Mouse (Mus musculus): ENCODE measurements around the gene Cdk6.
"Not testable (repeated sequence)": the region's sequence is repeated elsewhere in the genome, so short reads cannot be mapped to it uniquely, and the experiment has no call there.

The Cdk6 gene

DNA sequence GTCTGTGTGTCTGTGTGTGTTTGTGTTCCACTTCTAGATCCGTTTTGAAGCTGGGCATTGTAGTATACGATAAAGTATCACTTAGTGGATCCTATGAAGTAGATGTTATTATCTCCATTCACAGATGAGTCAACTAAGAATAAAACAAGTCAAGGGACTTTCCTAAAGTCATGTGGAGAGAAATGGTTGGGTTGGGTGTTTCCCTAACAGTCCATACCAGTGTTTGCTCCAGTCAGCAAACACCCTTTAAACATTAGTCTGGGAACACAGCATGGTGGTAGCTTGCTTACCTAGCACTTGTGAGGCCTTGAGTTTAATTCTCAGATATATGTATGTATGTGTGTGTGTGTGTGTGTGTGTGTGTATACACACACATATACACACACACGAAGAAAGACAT is 168.2 kb downstream of the Cdk6 start:
- no peak for DNase-seq (ENCODE audit: low spot score in 2 of 2)

DNA sequence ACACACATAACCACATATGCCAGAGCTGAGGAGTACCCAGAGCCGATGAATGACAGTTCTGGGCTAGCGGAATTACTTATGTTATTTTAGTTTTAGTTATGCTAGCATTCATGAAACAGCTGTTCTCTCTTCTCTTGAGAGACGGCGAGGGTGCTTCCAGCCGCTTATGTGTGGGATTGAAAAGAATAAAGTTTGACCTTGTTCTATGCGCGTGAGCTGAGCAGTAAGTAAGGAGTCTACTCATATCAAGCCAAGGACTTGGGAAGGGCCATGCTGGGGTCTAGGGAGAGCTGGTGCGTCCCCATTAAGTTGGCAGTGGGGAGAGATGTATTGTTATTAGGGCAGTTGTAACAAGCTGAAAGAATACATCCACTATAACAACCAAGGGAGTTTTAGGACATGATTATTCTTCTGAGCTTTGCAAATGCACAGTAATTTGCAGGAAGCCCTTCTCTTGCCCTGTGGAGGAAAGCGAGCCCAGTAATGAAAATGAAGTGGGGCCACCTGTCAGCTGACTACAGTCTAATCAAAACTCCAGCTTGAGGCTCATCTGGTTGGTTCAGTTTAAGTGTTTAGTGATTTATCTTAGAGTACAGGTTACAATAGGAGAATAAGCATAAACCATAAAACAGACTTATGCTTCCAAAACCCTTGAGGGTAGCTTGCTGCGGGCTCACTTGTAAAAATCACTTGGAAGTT is 170.0 kb downstream of the Cdk6 start:
- DNase-seq (ENCODE audit: low spot score in 2 of 2) = no peak

GRCm38 (mm10) chr5:3512584-3512983 is 171.3 kb downstream of the Cdk6 start:
- DNase-seq (ENCODE audit: low spot score in 2 of 2) = peak in 1 of 2 experiments; percentile 30

DNA sequence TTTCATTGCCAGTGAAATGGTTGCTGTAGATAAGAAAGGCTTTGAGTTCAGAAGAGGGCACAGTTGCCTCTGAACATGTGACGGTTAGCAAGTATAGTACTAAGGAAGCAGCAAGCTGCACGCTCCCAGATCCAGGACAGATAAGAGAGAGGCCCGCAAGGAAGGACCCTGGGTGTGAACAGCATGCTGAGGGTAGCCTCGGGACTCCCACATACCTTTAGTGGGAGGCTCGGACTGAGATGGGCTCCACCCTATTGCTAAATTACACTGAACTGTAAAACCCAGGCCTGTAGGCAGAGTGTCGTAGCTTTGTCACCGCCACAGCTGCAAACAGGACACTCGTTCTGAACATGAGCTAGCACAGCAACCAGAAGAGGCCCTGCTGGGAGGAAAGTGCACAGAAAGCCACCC is 173.6 kb downstream of the Cdk6 start:
- DNase-seq (ENCODE audit: low spot score in 2 of 2) = no peak

DNA sequence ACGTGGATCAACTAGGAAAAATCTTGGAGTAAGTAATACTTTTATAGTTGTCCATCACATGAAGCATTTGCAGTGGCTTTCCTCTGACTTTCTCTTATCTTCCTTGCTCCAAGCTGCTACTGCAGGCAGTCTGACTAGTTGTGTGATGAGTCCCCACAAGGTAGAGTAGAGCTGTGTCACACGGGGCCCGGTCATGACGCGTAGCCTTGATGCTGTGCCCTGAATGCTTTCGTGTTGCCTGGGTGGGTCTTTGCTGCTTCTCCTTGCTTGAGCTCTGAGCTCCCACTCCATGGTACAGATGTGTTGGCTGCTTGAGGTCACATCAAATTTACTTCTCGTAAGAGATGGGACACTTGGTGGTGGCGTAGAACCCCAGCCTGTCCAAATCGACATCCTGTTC is 174.2 kb downstream of the Cdk6 start:
- DNase-seq (ENCODE audit: low spot score in 2 of 2) = no peak

DNA sequence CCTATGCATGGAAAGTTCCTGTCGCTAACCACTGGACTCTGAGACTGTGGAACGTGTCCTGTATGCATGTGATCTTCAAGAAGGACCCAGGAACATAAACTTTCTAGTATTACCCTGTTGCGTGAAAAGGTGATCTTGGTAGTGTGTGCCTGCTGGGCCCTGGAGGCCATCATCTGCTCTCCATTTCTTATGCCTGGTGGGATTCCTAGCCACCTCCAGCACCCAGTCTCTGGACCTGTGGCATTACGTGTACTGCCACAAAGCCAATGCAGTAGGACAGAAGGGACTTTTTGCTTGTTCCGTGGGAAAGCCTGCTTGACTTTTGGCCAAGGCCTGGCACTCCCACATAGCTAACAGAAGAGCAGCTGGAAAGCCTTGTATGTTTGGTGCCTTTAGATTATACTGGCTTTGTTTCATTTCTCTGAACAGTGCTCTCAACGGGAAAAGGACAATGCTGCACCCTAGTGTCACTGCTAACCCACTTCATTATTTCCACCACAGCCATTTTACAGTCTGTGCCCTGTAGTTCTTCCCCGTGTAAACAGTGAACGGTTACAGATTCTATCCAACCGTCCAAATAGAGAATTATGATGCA is 175.3 kb downstream of the Cdk6 start:
- peak in 1 of 2 experiments; percentile 23 for DNase-seq (ENCODE audit: low spot score in 2 of 2)

DNA sequence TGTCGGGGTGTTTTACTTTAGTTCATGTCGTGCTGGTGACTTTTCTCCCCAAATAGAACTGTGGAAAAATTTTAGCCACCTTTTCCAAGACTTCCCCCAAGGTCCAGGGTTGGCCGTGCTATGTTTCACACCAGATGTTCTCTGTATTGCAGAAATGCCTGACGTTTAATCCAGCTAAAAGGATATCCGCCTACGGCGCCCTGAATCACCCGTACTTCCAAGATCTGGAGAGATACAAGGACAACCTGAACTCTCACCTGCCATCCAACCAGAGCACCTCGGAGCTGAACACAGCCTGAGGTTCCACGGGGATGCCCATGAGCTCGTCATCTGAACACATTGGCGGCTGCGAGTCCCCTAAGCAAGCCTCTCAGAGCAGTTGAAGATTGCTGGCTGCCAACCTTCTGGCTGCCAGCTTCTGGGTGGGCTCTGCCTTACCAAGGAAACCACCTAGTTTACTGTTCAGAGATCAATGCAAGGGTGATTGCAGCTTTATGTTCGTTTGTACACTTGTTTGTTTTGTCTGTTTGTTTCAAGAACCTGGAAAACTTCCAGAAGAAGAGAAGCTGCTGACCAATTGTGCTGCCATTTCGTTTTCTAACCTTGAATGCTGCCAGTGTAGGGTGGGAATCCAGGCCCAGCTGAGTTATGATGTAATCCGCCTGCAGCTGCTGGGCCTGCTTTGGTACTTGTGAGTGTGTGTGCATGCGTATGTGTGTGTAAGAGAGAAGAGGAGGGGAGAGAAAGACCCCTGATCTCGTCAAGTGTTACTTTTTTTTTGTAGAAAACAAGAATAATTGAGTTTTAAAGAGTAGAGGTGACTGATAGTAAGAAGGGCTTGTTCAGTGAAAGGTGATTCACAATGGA is 179.4 kb downstream of the Cdk6 start:
- no peak for DNase-seq (ENCODE audit: low spot score in 2 of 2)

DNA sequence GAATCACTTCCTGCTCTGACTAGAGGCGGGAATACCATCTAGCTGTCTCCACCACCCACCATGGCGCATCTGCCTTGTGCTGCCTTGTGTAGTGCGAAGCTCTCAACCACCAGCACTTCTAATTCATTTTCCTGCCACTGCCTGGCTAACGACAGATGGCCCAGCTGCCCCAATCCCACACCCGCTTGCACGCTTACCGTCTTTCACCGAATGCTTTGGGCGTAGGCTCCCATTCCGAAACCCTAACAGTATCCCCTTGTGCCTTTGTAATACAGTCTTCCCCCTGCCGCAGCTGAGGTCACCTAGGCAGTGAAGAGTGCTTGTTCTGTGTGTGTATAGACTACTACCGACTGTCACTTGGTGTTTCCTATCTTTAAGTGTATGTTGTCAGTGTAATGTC is 180.5 kb downstream of the Cdk6 start:
- no peak for DNase-seq (ENCODE audit: low spot score in 2 of 2)

DNA sequence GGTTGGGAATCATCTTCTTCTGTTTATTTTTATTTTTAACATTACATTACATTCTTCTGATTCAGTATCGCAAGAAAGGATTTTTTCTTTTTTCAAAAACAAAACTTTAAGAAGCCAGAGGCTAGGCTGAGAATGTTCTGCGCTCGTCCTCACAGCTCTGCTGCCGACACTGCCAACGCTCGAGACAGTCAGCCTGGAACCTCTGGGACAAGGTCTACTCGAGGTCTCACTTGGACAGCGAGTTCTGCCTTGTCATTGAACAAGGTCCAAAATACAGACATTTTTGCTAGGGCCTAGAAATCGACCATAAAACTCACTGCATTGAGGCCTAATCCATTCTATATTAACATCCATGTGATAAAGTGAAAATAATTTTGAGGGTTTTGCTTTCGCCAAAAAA is 181.5 kb downstream of the Cdk6 start:
- no peak for DNase-seq (ENCODE audit: low spot score in 2 of 2)

DNA sequence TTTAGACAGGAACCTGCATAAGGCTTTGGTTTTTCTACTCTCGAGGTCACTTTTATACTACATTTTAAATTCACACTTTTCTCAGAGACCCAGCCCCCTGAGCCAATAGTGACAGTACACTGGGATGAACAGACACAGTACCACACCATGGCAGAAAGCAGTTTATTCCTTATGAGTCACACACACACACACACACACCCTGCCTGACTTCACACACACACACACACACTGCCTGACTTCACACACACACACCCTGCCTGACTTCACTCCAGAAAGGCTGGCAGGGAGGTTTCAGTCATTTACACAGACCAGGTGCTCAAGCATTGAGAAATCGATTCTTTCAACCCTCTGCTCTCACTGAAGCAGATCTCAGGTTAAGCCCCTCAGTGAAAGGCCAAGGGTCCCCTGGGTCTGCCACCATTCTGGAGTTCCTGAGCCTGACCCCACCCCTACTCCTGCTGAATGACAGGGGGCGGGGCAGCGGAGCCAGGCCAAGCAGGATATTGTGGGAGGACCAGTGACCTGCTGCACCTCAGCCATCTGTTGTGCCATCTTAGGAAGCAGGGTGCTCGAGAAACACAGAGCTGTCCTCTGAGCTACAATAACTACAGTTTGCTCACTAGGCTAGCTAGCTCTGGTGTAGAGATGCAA is 185.9 kb downstream of the Cdk6 start:
- no peak for DNase-seq (ENCODE audit: low spot score in 2 of 2)

GRCm38 (mm10) chr5:3529585-3530189 is 188.4 kb downstream of the Cdk6 start:
- no peak for DNase-seq (ENCODE audit: low spot score in 2 of 2)

DNA sequence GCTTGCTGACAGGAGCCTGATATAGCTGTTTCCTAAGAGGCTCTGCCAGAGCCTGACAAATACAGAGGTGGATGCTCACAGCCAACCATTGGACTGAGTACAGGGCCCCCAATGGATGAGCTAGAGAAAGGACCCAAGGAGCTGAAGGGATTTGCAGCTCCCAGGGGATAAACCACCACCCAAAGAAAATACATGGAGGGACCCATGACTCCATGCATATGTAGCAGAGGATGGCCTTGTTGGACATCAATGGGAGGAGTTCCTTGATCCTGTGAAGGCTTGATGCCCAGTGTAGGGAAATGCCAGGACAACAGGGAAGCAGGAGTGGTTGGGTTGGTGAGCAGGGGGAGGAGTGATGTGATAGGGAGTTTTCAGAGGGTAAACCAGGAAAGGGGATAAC is 190.8 kb downstream of the Cdk6 start:
- DNase-seq (ENCODE audit: low spot score in 2 of 2) = not testable (repeated sequence)

DNA sequence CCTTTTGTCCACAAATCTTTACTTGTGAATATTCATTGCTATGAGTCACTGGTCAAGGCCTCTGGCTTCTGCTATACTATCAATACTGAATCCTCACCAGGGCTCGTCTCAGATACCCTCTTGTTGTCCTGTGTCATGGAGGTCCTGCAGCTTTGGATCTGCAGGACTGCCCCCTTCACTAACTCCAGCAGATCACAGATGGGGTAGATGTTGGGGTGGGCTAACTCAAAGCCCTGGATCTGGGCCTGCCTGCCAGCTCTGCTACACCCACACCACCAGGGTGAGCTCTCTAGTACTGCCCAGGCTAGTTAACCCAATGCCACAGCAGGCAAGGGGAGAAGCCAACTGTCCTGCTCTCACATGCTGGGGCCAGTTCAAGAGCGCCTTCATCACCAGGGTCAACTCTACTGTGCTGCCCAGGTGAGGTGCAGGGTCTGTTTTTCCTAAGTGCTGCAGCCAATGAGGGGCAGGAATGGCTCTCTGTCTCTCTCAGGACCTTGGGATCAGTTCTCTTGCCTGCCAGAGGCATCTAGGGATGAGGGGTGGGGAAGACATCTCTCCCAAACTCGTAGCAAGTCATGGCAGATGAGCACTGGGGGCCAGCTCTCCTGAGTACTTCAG is 195.4 kb downstream of the Cdk6 start:
- DNase-seq (ENCODE audit: low spot score in 2 of 2) = no peak

GRCm38 (mm10) chr5:3538505-3539472 is 197.5 kb downstream of the Cdk6 start:
- no peak for DNase-seq (ENCODE audit: low spot score in 2 of 2)

- DNase-seq (ENCODE audit: low spot score in 2 of 2) = no peak
Measured at GRCm38 (mm10) chr5:3541871-3542270, 200.6 kb downstream of the Cdk6 start.

DNA sequence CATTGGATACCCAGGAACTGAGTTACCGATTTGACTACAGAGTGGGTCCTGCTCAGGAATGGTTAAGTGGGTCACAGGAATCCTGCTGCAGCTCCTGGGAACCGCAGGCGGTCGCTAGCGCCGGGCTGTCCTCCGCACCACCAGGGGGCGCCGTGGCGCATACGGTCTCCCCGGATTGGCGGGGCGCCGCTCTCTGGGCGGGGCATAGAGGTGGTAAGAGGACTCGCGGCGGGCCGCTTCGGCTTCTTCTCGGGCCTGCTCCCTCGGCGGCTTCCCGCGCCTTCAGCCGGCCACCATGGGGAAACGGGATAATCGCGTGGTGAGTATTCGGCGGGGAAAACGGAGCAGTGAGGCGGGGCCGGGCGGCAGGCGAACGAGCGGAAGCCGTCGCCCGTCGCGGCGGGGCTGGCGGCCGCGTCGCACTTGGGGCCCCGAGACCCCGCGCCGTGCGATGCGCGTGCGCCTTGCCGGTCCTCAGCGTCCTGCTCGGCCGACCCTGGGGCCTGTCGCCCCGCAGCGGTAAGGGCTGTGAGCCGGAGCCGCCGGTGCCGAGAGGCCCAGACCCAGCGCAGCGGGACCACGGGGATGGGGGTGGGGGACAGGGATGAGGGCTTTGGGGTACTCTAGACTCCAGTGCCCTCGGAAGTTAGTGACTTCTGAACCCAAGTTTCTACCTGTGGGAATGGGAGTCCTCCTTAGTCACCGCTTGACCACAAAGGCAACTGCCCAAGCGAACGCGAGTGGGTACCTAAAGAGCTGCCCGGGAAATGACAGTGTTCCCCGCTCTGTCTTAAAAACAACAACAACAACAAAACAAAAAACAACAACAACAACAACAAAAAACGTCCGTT is 202.6 kb downstream of the Cdk6 start, which contains the start of gene Fam133b:
Gene Fam133b (plus strand): TSS at position 205 of the 851 bp plus-strand sequence.
- DNase-seq (ENCODE audit: low spot score in 2 of 2) = peak; percentile 88 to 98

DNA sequence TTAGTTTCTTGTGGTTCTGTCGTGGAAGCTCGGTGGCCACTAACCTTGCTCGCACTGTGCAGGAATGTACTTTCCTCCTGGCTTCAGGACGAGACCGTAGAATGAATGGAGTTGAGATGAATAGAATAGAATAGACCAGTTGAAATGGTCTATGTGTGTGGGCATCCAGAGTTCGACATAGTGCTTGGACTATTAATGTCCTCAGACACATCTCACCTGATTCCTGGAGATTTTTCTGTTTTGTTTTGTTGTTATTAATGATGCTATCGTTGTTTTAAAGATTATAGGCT is 203.1 kb downstream of the Cdk6 start:
- no peak for DNase-seq (ENCODE audit: low spot score in 2 of 2)

GRCm38 (mm10) chr5:3546226-3546625 is 204.9 kb downstream of the Cdk6 start:
- no peak for DNase-seq (ENCODE audit: low spot score in 2 of 2)

DNA sequence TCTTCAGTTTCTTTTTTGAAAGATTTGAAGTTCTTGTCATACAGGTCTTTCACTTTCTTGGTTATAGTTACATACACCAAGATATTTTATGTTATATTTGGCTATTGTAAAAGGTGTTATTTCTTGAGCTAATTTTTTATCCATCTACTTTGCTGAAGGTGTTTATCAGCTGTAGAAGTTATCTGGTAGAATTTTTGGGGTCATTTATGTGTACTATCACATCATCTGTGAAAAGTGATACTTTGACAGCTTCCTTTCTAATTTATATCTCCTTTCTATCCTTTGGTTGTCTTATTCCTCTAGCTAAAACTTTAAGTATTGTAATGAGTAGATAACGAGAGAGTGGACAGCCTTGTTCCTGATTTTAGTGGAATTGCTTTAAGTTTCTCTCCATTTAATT is 210.2 kb downstream of the Cdk6 start:
- DNase-seq (ENCODE audit: low spot score in 2 of 2) = no peak
